Mouse (Mus musculus): ENCODE results near the gene Cyp2c39. TPM values are rescaled to one million over a fixed set of nuclear protein-coding genes. Genes with fewer than 3 reads are reported as not detected.
"Not testable (repeated sequence)": the region's sequence is repeated elsewhere in the genome, so short reads cannot be mapped to it uniquely, and the experiment has no call there.

Gene Cyp2c39
- not detected for total RNA-seq (2021)
- long read RNA-seq, experiment 1, result 0 reads
- long read RNA-seq, experiment 2, result 0 reads

DNA sequence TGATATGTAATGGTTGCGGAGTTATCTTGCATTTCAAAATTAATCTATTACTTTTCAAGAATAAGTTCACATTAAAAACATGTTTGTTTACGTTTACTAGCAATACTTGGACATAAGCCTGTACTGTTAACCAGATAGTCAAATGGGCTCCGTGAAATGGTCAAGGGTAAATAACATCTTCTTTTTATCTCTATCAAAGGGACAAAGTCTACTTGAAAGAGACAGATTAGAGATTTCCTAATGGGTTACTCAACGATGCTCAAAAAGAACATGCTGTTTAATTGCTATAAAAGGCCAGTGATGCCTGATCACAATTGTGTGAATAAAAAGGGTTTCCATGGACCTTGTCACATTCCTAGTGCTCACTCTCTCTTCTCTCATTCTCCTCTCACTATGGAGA is at the start of gene Cyp2c39:
Cyp2c39 (plus strand) TSS at position 329 of the 400 bp plus-strand sequence.
- H3K4me3 ChIP-seq, result no peak within 1 kb of the TSS
- DNase-seq (ENCODE audit: low spot score in 2 of 2), result no peak
- no peak for TF ChIP-seq CTCF (conservative IDR thresholded peaks at IDR 0.05)
- H3K27ac ChIP-seq, result no peak within 1 kb of the TSS

GRCm38 (mm10) chr19:39462941-39463340 is 47.7 kb upstream of the Cyp2c39 start, which contains the start of gene Cyp2c38:
TSS of gene Cyp2c38 (minus strand) at chr19:39463075.
- no peak for DNase-seq (ENCODE audit: low spot score in 2 of 2)
- Histone ChIP-seq H3K4me3 (no peak within 1 kb of the TSS), H3K27ac (no peak within 1 kb of the TSS)
- no peak for TF ChIP-seq CTCF (conservative IDR thresholded peaks at IDR 0.05)

- H3K27ac ChIP-seq, result no peak overlapping the region
- no peak for TF ChIP-seq CTCF (conservative IDR thresholded peaks at IDR 0.05)
- H3K4me3 ChIP-seq, result no peak overlapping the region
- no peak for DNase-seq (ENCODE audit: low spot score in 2 of 2)
Observed at GRCm38 (mm10) chr19:39463923-39464322, 46.7 kb upstream of the Cyp2c39 start.

GRCm38 (mm10) chr19:39483961-39484360 is 26.7 kb upstream of the Cyp2c39 start:
- not testable (repeated sequence) for DNase-seq (ENCODE audit: low spot score in 2 of 2); H3K4me3 ChIP-seq; H3K27ac ChIP-seq

GRCm38 (mm10) chr19:39506341-39506740 is 4.3 kb upstream of the Cyp2c39 start:
- H3K27ac ChIP-seq, result no peak overlapping the region
- no peak for TF ChIP-seq CTCF (conservative IDR thresholded peaks at IDR 0.05)
- DNase-seq (ENCODE audit: low spot score in 2 of 2), result no peak
- H3K4me3 ChIP-seq, result no peak overlapping the region

DNA sequence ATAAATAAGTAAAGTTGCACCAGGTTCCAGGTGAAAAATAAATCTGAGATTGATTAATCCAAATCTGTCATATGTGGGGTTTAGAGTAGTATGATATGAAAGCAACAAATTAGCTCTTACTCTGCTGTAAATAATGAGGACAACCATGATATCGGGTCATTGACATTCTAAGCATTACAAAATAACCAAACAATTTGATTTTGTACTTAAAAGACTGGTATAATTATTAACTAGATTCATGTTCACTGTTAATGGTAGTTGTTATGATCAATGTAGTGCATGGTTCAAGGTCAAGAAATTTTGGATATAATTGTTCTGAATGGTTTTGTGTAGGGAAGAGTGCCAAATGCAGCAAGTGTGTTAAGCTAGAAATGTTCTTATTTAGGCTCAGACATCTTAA is 1.1 kb upstream of the Cyp2c39 start:
- no peak for DNase-seq (ENCODE audit: low spot score in 2 of 2)

More for the DNA sequence above, 1.1 kb upstream of the Cyp2c39 start:
- H3K27ac ChIP-seq, result no peak overlapping the region
- TF ChIP-seq CTCF (conservative IDR thresholded peaks at IDR 0.05), result no peak
- H3K4me3 ChIP-seq, result no peak overlapping the region

Other genes with a start within 250 kb of the Cyp2c39 start
- gene Cyp2c29, start 241.5 kb upstream of the Cyp2c39 start, total RNA-seq (2021), result not detected
- not detected for gene Cyp2c38, start 47.8 kb upstream of the Cyp2c39 start, total RNA-seq (2021)
- gene Cyp2c67, start 138.2 kb downstream of the Cyp2c39 start, total RNA-seq (2021), result not detected
- not detected for gene Cyp2c68, start 230.2 kb downstream of the Cyp2c39 start, total RNA-seq (2021)

Measured in layer of hippocampus, adult 2 months (tissue).